Mouse (Mus musculus) ES-E14 (cell line): ENCODE results near the gene Tle2. TPM values are rescaled to one million over a fixed set of nuclear protein-coding genes. Genes with fewer than 3 reads are reported as not detected.
A peak's percentile ranks its signal among the peaks of the same experiment; 100 is the strongest.

Experiments
- DNase-seq: peaks from one replicate; pipeline ENCODE4 v3.0.0-alpha.2; 2013; ENCODE audit warnings: low read depth, low spot score
- H3K27ac ChIP-seq: 2 replicates; pipeline ENCODE4 v1.5.1; 2012; ENCODE audit warnings: low read depth, mild to moderate bottlenecking, low read length, moderate library complexity, mixed read lengths; ENCODE audit not compliant: poor library complexity, insufficient read depth, severe bottlenecking
- H3K36me3 ChIP-seq: 2 replicates; pipeline ENCODE4 v1.6.1; 2012; ENCODE audit warnings: mild to moderate bottlenecking, low read length, moderate library complexity, mixed read lengths; ENCODE audit not compliant: control insufficient read depth, poor library complexity, insufficient read depth, severe bottlenecking
- H3K4me1 ChIP-seq, 2 experiments: fragments of 150-350 bp in 1 of 2; sonication (generic) in 1 of 2; 2 replicates each; pipeline ENCODE4 v1.6.1; 2012; ENCODE audit warnings: low read length in 2 of 2, mild to moderate bottlenecking in 1 of 2, mixed read lengths in 1 of 2; ENCODE audit not compliant: control insufficient read depth in 2 of 2, insufficient read depth in 2 of 2, poor library complexity in 1 of 2
- H3K4me3 ChIP-seq, 2 experiments: fragments of 150-350 bp in 1 of 2; sonication (generic) in 1 of 2; 2 replicates each; pipeline ENCODE4 v1.5.1; 2012; ENCODE audit warnings: low read length in 2 of 2, low read depth in 1 of 2, mild to moderate bottlenecking in 1 of 2, mixed read lengths in 1 of 2; ENCODE audit not compliant: insufficient read depth in 1 of 2, poor library complexity in 1 of 2, severe bottlenecking in 1 of 2
- H3K9ac ChIP-seq: 2 replicates; pipeline ENCODE4 v1.6.1; 2012; ENCODE audit warnings: low read depth, mild to moderate bottlenecking, low read length, mixed read lengths; ENCODE audit not compliant: poor library complexity, insufficient read depth, severe bottlenecking
- H3K9me3 ChIP-seq: fragments of 150-350 bp; sonication (generic); 2 replicates; pipeline ENCODE4 v1.6.1; 2012; ENCODE audit warnings: low read depth, mild to moderate bottlenecking, low read length; ENCODE audit not compliant: control insufficient read depth, insufficient read depth
- CHD2 ChIP-seq: IDR thresholded peaks from 2 replicates; pipeline ENCODE4 v1.6.1; 2014; ENCODE audit warnings: mild to moderate bottlenecking, low read depth, low read length, inconsistent platforms
- HCFC1 ChIP-seq: IDR thresholded peaks from 2 replicates; pipeline ENCODE4 v1.6.1; 2012; ENCODE audit warnings: low read length, inconsistent platforms, borderline replicate concordance; ENCODE audit not compliant: insufficient read depth
- MAFK ChIP-seq: IDR thresholded peaks from 2 replicates; pipeline ENCODE4 v1.6.1; 2014; ENCODE audit warnings: mild to moderate bottlenecking, low read depth, low read length, inconsistent platforms; ENCODE audit not compliant: insufficient read depth
- ZC3H11A ChIP-seq: IDR thresholded peaks from 2 replicates; pipeline ENCODE4 v1.6.1; 2012; ENCODE audit warnings: low read depth, mild to moderate bottlenecking, inconsistent platforms, low read length, borderline replicate concordance
- ZNF384 ChIP-seq: IDR thresholded peaks from 2 replicates; pipeline ENCODE4 v1.6.1; 2012; ENCODE audit warnings: low read depth, low read length, inconsistent platforms
- in situ Hi-C, 2 experiments: fragments of 600-800 bp; cut with MboI; formaldehyde crosslinking; loops; one replicate each; pipeline ENCODE4 v1.15.1; 2025; ENCODE audit warnings: low sequenced_read_pairs in 2 of 2, inconsistent platforms in 1 of 2; ENCODE audit not compliant: unreplicated experiment in 2 of 2
- total RNA-seq: library from RNA; depleted of rRNA; stranded (reverse); fragments of 300-350 nt; gene quantifications from 2 replicates; pipeline ENCODE4 v1.2.3, GENCODE M21; 2012

Tle2 gene
- total RNA-seq, 1 experiment, result 2.4 TPM

GRCm38 (mm10) chr10:81565257-81566228, 8.8 kb upstream of the Tle2 start:
- peak overlapping the region; percentile 19; the same call in 1 of the 2 replicates for H3K9ac ChIP-seq
- H3K9me3 ChIP-seq, result no peaks in the 10 kb centered on the region
- H3K36me3 ChIP-seq, result peaks cover 6% of the 10 kb centered on the region
- TF ChIP-seq ZNF384 (no peak), CHD2 (no peak), ZC3H11A (no peak)
- no peak overlapping the region; a peak in 1 of 4 replicates for H3K4me3 ChIP-seq
- in situ Hi-C loops, result no loop called here
- no peak for DNase-seq
- peaks cover 8 to 38% of the 10 kb centered on the region in 2 experiments; a peak in 3 of 4 replicates for H3K4me1 ChIP-seq
- H3K27ac ChIP-seq, result no peak overlapping the region

- in situ Hi-C loops, result no loop called here
- Histone ChIP-seq H3K27ac (no peak overlapping the region), H3K9ac (no peak overlapping the region), H3K4me3 (no peak overlapping the region), H3K9me3 (no peaks in the 10 kb centered on the region), H3K36me3 (peaks cover 6% of the 10 kb centered on the region), H3K4me1 (peaks cover 3 to 32% of the 10 kb centered on the region in 2 experiments; a peak in 2 of 4 replicates)
- DNase-seq, result no peak
- no peak for TF ChIP-seq CHD2
- no peak for TF ChIP-seq MAFK
- TF ChIP-seq HCFC1, result no peak
- no peak for TF ChIP-seq ZC3H11A
- no peak for TF ChIP-seq ZNF384
These were observed 5.8 kb upstream of the Tle2 start for GRCm38 (mm10) chr10:81568381-81569191.

- no peak overlapping the region for H3K27ac ChIP-seq
These were observed 4.7 kb upstream of the Tle2 start for GRCm38 (mm10) chr10:81569507-81570237.

GRCm38 (mm10) chr10:81570238-81570800, 4.0 kb upstream of the Tle2 start:
- in situ Hi-C loops, result no loop called here
- DNase-seq, result no peak
- H3K9ac ChIP-seq, result peak overlapping the region; percentile 67; the same call in 1 of the 2 replicates

More at GRCm38 (mm10) chr10:81569507-81570237, 4.7 kb upstream of the Tle2 start:
- H3K9me3 ChIP-seq, result no peaks in the 10 kb centered on the region
- peaks cover 2 to 36% of the 10 kb centered on the region in 2 experiments; a peak in 2 of 4 replicates for H3K4me1 ChIP-seq
- in situ Hi-C loops, result no loop called here
- TF ChIP-seq ZNF384, result no peak
- TF ChIP-seq HCFC1, result no peak
- no peak for TF ChIP-seq ZC3H11A
- no peak for TF ChIP-seq MAFK
- H3K4me3 ChIP-seq, result no peak overlapping the region
- no peak for DNase-seq
- no peak overlapping the region for H3K9ac ChIP-seq
- H3K36me3 ChIP-seq, result peaks cover 6% of the 10 kb centered on the region

More at GRCm38 (mm10) chr10:81570238-81570800, 4.0 kb upstream of the Tle2 start:
- Histone ChIP-seq H3K27ac (peak overlapping the region; percentile 20; the same call in 1 of the 2 replicates), H3K4me1 (peaks cover 2 to 34% of the 10 kb centered on the region in 2 experiments; a peak in 2 of 4 replicates), H3K4me3 (peak overlapping the region; percentile 72 to 80), H3K9me3 (no peaks in the 10 kb centered on the region), H3K36me3 (peaks cover 4% of the 10 kb centered on the region)
- TF ChIP-seq MAFK (no peak), HCFC1 (no peak), ZC3H11A (no peak), ZNF384 (no peak), CHD2 (no peak)
